Mouse (Mus musculus) retina, embryonic 14.5 days (tissue): ENCODE results near the gene Lef1.
A peak's percentile ranks its signal among the peaks of the same experiment; 100 is the strongest.

ENCODE experiments used
- DNase-seq: peaks from one replicate; pipeline ENCODE4 v3.0.0-alpha.2; 2015; ENCODE audit warnings: low spot score

The Lef1 gene

GRCm38 (mm10) chr3:131107301-131108093 lies 2.8 kb upstream of the Lef1 start:
- DNase-seq, result peak; percentile 55

- no peak for DNase-seq
Observed at GRCm38 (mm10) chr3:131108094-131108653, 2.1 kb upstream of the Lef1 start.

GRCm38 (mm10) chr3:131109066-131109685 lies 1.1 kb upstream of the Lef1 start:
- peak; percentile 33 for DNase-seq

- DNase-seq, result peak; percentile 33
Observed at GRCm38 (mm10) chr3:131109686-131110070, 593 bp upstream of the Lef1 start.

GRCm38 (mm10) chr3:131111151-131111850 lies 1.0 kb downstream of the Lef1 start:
- DNase-seq, result peak; percentile 68

- peak; percentile 62 for DNase-seq
Observed at GRCm38 (mm10) chr3:131111851-131112572, 1.7 kb downstream of the Lef1 start.

- DNase-seq, result no peak
Observed at GRCm38 (mm10) chr3:131112573-131112955, 2.3 kb downstream of the Lef1 start.

- DNase-seq, result no peak
Observed at GRCm38 (mm10) chr3:131113029-131113428, 2.8 kb downstream of the Lef1 start.

GRCm38 (mm10) chr3:131116116-131116515 lies 5.8 kb downstream of the Lef1 start:
- no peak for DNase-seq

- no peak for DNase-seq
Observed at GRCm38 (mm10) chr3:131117352-131117751, 7.1 kb downstream of the Lef1 start.

- no peak for DNase-seq
Observed at GRCm38 (mm10) chr3:131117883-131118282, 7.6 kb downstream of the Lef1 start.

GRCm38 (mm10) chr3:131119435-131119834 lies 9.2 kb downstream of the Lef1 start:
- DNase-seq, result no peak

- DNase-seq, result no peak
Observed at GRCm38 (mm10) chr3:131123501-131123900, 13.2 kb downstream of the Lef1 start.

GRCm38 (mm10) chr3:131125873-131126272 lies 15.6 kb downstream of the Lef1 start:
- no peak for DNase-seq

- no peak for DNase-seq
Observed at GRCm38 (mm10) chr3:131126438-131126837, 16.2 kb downstream of the Lef1 start.

- DNase-seq, result no peak
Observed at GRCm38 (mm10) chr3:131134003-131134402, 23.7 kb downstream of the Lef1 start.

GRCm38 (mm10) chr3:131135434-131135833 lies 25.2 kb downstream of the Lef1 start:
- DNase-seq, result peak; percentile 12

- DNase-seq, result peak; percentile 29
Observed at GRCm38 (mm10) chr3:131136455-131136854, 26.2 kb downstream of the Lef1 start.

GRCm38 (mm10) chr3:131137119-131137781 lies 27.0 kb downstream of the Lef1 start:
- peak; percentile 55 for DNase-seq

- no peak for DNase-seq
Observed at GRCm38 (mm10) chr3:131138224-131138623, 28.0 kb downstream of the Lef1 start.

GRCm38 (mm10) chr3:131138797-131139196 lies 28.5 kb downstream of the Lef1 start:
- no peak for DNase-seq
